Mouse (Mus musculus): ENCODE measurements at regions not wholly inside any gene's neighbourhood (a gene's known extent, or its start where the extent isn't known, plus 50 kb on each side); places are given as distances from the start of the nearest gene placed in this dataset.

- DNase-seq (ENCODE audit: low spot score in 2 of 2) = no peak
These were observed 191.5 kb downstream of the Cdc5l start for GRCm38 (mm10) chr17:45242076-45242475.

- no peak for DNase-seq (ENCODE audit: low spot score in 2 of 2)
These were observed 192.5 kb downstream of the Cdc5l start for GRCm38 (mm10) chr17:45240963-45241543.

GRCm38 (mm10) chr17:45240545-45240944, 193.0 kb downstream of the Cdc5l start:
- DNase-seq (ENCODE audit: low spot score in 2 of 2) = no peak

GRCm38 (mm10) chr17:45237246-45237645, 196.3 kb downstream of the Cdc5l start:
- no peak for DNase-seq (ENCODE audit: low spot score in 2 of 2)

- no peak for DNase-seq (ENCODE audit: low spot score in 2 of 2)
These were observed 198.1 kb downstream of the Cdc5l start for GRCm38 (mm10) chr17:45235401-45235800.

- no peak for DNase-seq (ENCODE audit: low spot score in 2 of 2)
These were observed 200.7 kb downstream of the Cdc5l start for GRCm38 (mm10) chr17:45232874-45233273.

GRCm38 (mm10) chr17:45227190-45227589, 206.3 kb downstream of the Cdc5l start:
- no peak for DNase-seq (ENCODE audit: low spot score in 2 of 2)

GRCm38 (mm10) chr17:45226486-45226885, 207.1 kb downstream of the Cdc5l start:
- no peak for DNase-seq (ENCODE audit: low spot score in 2 of 2)

- no peak for DNase-seq (ENCODE audit: low spot score in 2 of 2)
These were observed 211.9 kb downstream of the Cdc5l start for GRCm38 (mm10) chr17:45221625-45222024.

- DNase-seq (ENCODE audit: low spot score in 2 of 2) = no peak
These were observed 216.4 kb downstream of the Cdc5l start for GRCm38 (mm10) chr17:45217126-45217525.

- DNase-seq (ENCODE audit: low spot score in 2 of 2) = no peak
These were observed 218.2 kb downstream of the Cdc5l start for GRCm38 (mm10) chr17:45215067-45216049.

- DNase-seq (ENCODE audit: low spot score in 2 of 2) = no peak
These were observed 222.6 kb downstream of the Cdc5l start for GRCm38 (mm10) chr17:45210984-45211383.

GRCm38 (mm10) chr17:45209387-45209663, 224.2 kb downstream of the Cdc5l start:
- no peak for DNase-seq (ENCODE audit: low spot score in 2 of 2)

- no peak for DNase-seq (ENCODE audit: low spot score in 2 of 2)
These were observed 224.7 kb downstream of the Cdc5l start for GRCm38 (mm10) chr17:45208596-45209386.

GRCm38 (mm10) chr17:45195779-45196178, 237.8 kb downstream of the Cdc5l start:
- DNase-seq (ENCODE audit: low spot score in 2 of 2) = no peak

- DNase-seq (ENCODE audit: low spot score in 2 of 2) = no peak
These were observed 238.7 kb downstream of the Cdc5l start for GRCm38 (mm10) chr17:45194786-45195281.

- no peak for DNase-seq (ENCODE audit: low spot score in 2 of 2)
These were observed 240.0 kb downstream of the Cdc5l start for GRCm38 (mm10) chr17:45193456-45194025.

- no peak for DNase-seq (ENCODE audit: low spot score in 2 of 2)
These were observed 246.1 kb downstream of the Cdc5l start for GRCm38 (mm10) chr17:45187402-45187801.

- DNase-seq (ENCODE audit: low spot score in 2 of 2) = no peak
These were observed 257.2 kb downstream of the Cdc5l start for GRCm38 (mm10) chr17:45176340-45176739.

- no peak for DNase-seq (ENCODE audit: low spot score in 2 of 2)
These were observed 264.1 kb downstream of the Cdc5l start for GRCm38 (mm10) chr17:45169257-45169994.
